Mouse (Mus musculus) megakaryocyte-erythroid progenitor cell, adult 5-6 weeks (primary cell): ENCODE results near the gene Erich2. TPM values are rescaled to one million over a fixed set of nuclear protein-coding genes. Genes with fewer than 3 reads are reported as not detected.
A peak's percentile ranks its signal among the peaks of the same experiment; 100 is the strongest.
"Not testable (repeated sequence)": the region's sequence is repeated elsewhere in the genome, so short reads cannot be mapped to it uniquely, and the experiment has no call there.

Experiments
- ATAC-seq: replicated peaks from 2 replicates; pipeline ENCODE4 v1.8.0; 2016; ENCODE audit warnings: mild to moderate bottlenecking, inconsistent platforms; ENCODE audit not compliant: severe bottlenecking, poor library complexity, low FRiP score, low TSS enrichment
- total RNA-seq, 2 experiments: library from RNA; stranded (forward) in 1 of 2; stranded (reverse) in 1 of 2; fragments of 200-1000, 215-1000 nt in 1 of 2; fragments of >200 nt in 1 of 2; fragmentation: Nextera tagmentation in 1 of 2; gene quantifications; 2 replicates each; pipeline ENCODE4 v1.2.3; 2014 to 2017

The Erich2 gene
- not detected in 2 replicates for total RNA-seq (2014; fragmentation: Nextera tagmentation)
- total RNA-seq (2017), result not detected in 2 replicates

DNA sequence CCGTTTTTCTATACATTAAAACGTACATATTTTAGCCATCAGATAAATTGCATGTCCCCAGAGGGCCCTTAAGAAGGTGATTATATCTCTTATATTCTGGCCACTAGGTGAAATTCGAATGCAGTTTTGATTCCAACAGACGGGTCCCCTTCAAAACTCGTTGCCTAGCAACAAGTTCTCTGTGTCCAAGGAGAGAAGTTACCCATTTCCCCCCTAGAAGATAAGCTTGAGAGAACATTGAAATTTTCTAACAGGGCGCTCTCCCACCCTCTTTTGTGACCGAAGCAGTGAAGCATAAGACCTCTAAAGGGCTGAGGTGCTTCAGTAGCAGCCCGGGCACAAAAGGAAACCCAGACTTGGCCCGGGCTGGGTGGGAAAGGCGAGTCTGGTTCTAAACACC, at the start of gene Erich2:
Erich2 (plus strand) TSS at position 324 of the 400 bp plus-strand sequence.
- ATAC-seq, result no peak

- ATAC-seq, result no peak
Measured at GRCm38 (mm10) chr2:70463606-70464005, 45.0 kb upstream of the Erich2 start.

DNA sequence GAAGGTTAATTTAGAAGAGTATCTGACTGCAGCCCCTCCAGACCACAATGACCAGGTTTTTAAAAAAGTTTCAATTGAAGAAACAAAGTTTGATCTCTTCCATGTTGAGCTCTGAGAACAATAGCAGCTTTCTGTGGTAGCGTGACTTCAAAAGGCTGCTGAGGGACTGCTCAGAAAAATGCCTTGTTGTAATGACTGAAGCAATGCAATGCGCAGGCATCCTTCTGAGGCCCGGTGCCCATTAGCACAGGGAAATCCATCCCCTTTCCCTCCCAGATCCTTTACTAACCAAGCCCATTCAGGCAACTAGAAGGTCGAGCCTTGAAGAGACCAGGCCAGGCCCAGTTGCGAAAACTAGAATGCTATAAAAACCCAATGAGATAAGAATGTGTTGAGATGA, 37.5 kb upstream of the Erich2 start:
- ATAC-seq, result no peak

DNA sequence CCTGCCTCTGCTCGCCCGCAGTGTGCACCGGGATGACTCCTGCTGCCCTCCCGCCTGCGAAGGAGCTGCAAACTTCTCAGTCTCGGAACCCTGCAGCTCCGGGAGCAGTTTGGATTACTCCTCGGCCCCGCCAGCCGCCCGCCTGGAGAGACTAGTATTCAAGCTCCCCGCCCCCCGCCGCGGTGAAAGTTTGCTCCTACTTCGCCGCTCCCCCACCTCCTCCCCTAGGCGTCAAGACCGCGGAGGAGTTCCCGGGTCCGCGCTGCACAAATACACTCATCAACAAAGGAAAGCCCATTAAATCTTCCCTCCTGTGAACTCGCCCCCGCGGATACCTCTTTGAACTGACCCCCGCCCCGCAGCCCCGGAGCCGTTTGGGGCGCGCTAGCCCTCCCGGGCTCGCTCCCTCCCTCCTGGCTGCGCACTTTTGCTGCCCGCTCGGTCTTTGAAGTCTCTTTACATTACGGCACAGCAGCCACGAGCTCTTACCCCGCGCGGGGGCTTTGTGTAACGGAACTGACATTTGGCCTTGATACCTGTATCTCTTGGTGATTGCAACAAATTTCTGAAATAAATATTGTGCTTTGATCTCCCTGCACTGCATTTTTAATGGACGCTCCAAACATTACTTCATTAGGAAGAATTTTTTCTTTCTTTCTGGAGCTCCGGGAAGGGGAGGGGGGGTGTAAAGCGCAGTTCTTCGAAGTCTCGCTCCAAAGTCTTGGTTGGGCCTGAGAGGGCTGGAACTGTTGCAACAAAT, 36.6 kb upstream of the Erich2 start:
- ATAC-seq, result no peak

- ATAC-seq, result no peak
Measured at GRCm38 (mm10) chr2:70497715-70498318, 10.8 kb upstream of the Erich2 start.

DNA sequence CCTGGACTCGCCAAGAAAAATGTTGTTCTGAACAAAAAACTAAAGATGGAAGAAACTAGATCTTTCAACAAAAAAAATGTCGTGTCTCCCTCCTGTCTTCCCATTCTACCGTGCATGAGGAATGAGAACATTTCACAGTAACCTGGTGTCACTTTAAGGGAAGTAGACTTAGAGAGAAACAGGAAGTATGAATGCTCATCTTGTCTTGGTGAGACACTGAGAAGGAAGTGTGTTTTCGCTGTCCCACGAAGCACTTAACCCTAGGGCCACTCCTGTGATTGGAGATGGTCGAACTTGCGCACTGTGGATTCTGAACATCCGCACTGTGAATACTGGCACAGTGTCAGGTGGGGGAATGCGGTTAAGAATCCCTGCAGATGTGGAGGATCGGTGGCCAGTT, 5.2 kb upstream of the Erich2 start:
- ATAC-seq, result no peak

GRCm38 (mm10) chr2:70505229-70505628, 3.4 kb upstream of the Erich2 start:
- no peak for ATAC-seq

DNA sequence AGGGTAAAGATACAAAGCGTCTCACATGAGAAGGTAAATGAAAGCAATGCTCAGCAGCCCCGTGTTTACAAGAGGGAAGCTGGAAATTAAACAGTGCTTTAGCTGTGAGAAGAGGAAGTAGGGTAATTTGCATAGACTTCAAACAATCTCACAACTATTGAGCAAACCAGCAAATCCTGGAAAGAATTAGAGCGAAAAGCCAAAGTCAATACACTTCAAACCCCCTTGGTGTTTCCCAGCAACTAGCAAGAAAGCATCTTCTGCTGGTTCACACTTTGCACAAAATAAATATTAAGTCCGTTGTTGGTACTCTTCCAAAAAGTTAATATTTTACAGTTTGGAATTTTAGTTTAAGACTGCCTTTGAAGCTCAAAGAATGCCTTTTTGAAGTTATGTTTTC, 2.7 kb upstream of the Erich2 start:
- ATAC-seq, result no peak

DNA sequence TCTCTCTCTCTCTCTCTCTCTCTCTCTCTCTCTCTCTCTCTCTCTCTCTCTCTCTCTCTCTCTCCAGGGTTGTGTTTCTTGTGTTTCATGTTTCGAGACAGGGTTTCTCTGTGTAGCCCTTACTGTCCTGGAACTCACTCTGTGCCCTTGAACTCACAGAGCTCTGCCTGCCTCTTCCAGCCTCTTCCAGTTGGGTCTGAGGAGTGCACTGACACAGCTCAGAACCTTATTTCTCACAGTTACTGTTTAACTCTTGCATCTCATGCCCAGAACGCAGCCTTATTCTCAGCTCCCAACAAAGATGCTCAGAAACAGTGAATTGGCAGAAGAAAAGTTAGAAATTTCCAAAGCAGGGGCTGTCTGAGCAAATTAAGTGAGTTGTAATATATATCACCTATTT, 2.2 kb upstream of the Erich2 start:
- ATAC-seq, result no peak

GRCm38 (mm10) chr2:70509021-70509632, 508 bp downstream of the Erich2 start:
- peak; percentile 61 for ATAC-seq

- ATAC-seq, result not testable (repeated sequence)
Measured at GRCm38 (mm10) chr2:70538283-70538682, 29.7 kb downstream of the Erich2 start.

DNA sequence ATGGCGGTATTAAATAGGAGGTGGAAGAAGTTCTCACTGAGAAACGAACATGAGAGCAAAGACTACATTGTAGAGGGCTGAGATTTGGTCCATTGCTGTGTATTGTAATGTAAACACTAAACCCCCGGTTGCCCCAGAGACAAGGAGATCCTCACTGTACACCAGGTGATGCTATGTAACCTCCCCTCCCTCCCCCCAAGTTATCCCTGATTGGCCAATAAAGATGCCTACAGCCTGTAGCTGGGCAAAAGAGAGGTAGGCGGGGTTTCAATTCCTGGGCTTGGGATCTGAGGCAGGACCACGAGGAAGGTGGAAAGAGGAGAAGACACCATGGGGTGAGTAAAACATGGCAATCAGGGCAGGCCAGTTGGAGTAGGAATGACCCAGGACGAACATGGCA, 42.1 kb downstream of the Erich2 start:
- no peak for ATAC-seq

GRCm38 (mm10) chr2:70551446-70551845, 42.8 kb downstream of the Erich2 start:
- no peak for ATAC-seq

- ATAC-seq, result no peak
Measured at GRCm38 (mm10) chr2:70552067-70552598, 43.5 kb downstream of the Erich2 start.

- no peak for ATAC-seq
Measured at GRCm38 (mm10) chr2:70552772-70553171, 44.2 kb downstream of the Erich2 start, which contains the start of gene Gad1. Gene Gad1, plus strand, starts transcription at chr2:70553072.

DNA sequence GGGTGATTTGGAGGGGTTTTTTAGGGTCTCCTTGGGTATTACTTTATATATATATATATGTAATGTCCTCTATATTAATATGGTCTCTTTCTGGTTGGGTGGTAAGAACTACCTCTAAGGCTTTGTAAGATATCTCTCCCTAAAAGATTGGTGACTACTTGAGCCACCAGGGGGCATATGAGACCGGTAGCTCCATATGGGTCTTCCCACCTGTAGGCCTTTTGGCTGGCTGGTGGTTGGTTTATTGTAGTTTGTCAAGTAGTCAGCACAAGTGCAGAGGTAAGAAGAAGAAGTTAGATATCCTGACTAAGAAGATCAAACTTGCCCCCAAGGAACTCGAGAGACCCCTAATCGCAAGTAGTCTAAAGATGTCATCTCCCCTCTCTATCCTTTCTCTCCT, 45.2 kb downstream of the Erich2 start:
- no peak for ATAC-seq

GRCm38 (mm10) chr2:70558112-70558842, 49.7 kb downstream of the Erich2 start:
- ATAC-seq, result peak; percentile 61; the same call in 1 of the 2 replicates

GRCm38 (mm10) chr2:70558843-70559451, 50.3 kb downstream of the Erich2 start:
- ATAC-seq, result no peak

GRCm38 (mm10) chr2:70559520-70559919, 50.9 kb downstream of the Erich2 start:
- ATAC-seq, result peak; percentile 77
